Mouse (Mus musculus): ENCODE measurements at regions not wholly inside any gene's neighbourhood (a gene's known extent, or its start where the extent isn't known, plus 50 kb on each side); places are given as distances from the start of the nearest gene placed in this dataset.
A peak's percentile ranks its signal among the peaks of the same experiment; 100 is the strongest.
"Not testable (repeated sequence)": the region's sequence is repeated elsewhere in the genome, so short reads cannot be mapped to it uniquely, and the experiment has no call there.

DNA sequence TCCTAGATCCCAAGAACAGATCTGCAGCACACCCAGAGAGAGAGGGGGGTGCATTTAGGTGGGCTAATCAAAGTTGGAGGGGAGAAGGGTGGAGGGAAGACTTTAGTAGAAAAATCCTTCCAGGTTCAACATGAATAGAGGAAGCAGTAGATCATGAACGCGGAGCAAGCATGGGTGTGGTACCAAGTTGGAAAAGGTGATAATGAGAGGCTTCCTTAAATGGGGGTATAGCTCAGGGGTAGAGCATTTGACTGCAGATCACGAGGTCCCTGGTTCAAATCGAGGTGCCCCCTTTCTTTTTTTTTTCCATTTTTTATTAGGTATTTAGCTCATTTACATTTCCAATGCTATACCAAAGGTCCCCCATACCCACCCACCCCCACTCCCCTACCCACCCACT, 54.0 kb upstream of the Krba1 start:
- intact Hi-C loops (cut with DNase I) = not testable (repeated sequence)

DNA sequence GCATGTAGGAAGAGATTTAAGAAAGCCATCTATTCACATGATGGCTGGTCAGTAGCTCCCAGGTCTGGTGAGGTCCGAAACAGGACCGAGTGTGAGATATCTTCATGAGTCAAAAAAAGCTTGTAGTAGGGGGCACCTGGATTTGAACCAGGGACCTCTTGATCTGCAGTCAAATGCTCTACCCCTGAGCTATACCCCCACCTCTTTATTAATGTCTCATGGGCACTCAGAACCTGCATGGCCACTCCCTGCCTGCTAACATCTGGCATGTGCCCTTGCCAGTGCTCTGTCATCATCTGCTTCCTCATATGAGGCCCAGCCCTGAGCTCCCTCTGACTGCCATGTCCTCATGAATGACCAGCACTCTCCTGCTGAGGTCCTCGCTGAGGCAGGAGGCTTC, 58.4 kb upstream of the Krba1 start:
- intact Hi-C loops (cut with DNase I); DNase-seq: not testable (repeated sequence)

More for the DNA sequence above, 54.0 kb upstream of the Krba1 start:
- DNase-seq = not testable (repeated sequence)

DNA sequence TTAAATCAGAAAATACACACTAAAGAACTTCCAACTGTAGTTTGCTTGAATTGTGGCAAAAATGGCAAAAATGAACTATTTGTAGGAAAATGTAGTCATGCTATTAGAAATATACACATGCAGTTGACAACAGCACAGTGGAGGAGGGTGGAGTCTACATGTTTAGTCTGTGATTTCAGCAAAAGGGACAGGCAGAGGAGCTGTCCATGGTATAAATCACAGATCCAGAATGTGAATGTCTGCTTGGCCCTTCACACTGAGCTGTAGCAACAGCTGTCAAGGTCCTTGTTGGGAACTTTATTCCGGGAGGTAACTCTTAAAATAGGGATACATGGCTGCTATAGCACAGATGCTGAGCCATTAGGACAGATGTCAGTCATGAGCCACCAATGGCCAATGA, 107.4 kb upstream of the Krba1 start:
- no peak for DNase-seq
- intact Hi-C loops (cut with DNase I) = no loop called here

DNA sequence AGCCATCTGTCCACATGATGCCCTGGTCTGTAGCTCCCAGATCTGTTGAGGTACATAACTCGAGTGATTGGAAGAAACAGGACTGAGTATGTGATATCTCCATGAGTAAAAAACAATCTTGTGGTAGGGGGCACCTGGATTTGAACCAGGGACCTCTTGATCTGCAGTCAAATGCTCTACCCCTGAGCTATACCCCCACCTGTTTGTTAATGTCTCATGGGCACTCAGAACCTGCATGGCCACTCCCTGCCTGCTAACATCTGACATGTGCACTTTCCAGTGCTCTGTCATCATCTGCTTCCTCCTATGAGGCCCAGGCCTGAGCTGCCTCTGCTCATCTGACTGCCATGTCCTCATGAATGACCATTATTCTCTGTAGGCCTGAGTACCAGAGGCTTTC, 115.7 kb upstream of the Krba1 start:
- intact Hi-C loops (cut with DNase I) = not testable (repeated sequence)

DNA sequence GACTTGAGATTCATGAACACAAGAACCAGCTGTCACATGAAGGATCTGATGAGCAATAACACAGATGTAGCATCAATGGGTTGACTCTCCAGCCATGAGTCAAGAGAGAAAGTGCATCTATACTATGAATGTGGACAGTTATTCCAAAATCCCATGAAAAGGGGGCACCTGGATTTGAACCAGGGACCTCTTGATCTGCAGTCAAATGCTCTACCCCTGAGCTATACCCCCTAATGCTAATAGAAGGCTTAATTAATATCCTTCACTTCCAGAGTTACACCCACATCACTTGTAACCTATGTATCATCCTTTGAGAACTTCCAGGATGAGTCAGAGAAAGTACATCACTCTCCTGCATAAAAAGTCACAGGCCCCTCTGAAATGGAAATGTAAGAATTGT, 133.8 kb upstream of the Krba1 start:
- DNase-seq = not testable (repeated sequence)
- intact Hi-C loops (cut with DNase I) = loop anchor here (1.0 kb wide), 1 partner anchor 8 kb away; no protein-coding TSS in a partner anchor

More for the DNA sequence above, 115.7 kb upstream of the Krba1 start:
- DNase-seq = not testable (repeated sequence)

DNA sequence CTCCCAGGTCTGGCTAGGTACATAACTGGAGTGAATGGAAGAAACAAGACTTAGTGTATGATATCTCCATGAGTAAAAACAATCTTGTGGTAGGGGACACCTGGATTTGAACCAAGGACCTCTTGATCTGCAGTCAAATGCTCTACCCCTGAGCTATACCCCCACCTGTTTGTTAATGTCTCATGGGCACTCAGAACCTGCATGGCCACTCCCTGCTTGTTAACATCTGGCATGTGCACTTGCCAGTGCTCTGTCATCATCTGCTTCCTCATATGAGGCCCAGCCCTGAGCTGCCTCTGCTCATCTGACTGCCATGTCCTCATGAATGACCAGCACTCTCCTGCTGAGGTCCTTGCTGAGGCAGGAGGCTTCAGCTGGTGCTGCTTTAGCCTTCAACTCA, 142.4 kb upstream of the Krba1 start:
- intact Hi-C loops (cut with DNase I); DNase-seq: not testable (repeated sequence)

DNA sequence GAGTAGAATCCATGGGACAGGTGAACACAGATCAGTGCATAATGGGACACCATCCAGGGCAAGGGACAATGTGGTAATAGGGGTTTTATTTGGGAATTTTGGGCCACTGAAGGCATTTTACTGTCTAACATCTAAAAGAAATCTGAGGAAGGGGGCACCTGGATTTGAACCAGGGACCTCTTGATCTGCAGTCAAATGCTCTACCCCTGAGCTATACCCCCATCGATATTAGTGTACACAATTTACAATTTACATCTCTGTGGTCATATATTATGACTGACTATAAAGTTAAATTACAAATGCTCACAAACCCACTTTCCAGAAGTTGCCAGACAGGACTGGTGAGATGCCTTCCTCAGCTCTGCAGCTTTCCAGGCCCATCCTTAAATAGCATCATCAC, 143.4 kb upstream of the Krba1 start:
- DNase-seq = no peak
- intact Hi-C loops (cut with DNase I) = no loop called here

DNA sequence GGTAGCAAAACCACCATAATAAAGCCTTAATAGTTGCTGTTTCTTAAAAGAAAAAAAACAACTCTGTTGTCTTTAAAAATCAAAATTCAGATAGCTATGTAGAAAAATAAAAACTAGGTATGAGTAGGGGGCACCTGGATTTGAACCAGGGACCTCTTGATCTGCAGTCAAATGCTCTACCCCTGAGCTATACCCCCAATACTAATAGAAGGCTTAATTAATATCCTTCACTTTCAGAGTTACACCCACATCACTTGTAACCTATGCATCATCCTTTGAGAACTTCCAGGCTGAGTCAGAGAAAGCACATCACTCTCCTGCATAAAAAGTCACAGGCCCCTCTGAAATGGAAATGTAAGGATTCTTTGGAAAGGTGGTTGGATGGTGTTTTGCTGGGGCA, 151.2 kb upstream of the Krba1 start:
- intact Hi-C loops (cut with DNase I); DNase-seq: not testable (repeated sequence)

DNA sequence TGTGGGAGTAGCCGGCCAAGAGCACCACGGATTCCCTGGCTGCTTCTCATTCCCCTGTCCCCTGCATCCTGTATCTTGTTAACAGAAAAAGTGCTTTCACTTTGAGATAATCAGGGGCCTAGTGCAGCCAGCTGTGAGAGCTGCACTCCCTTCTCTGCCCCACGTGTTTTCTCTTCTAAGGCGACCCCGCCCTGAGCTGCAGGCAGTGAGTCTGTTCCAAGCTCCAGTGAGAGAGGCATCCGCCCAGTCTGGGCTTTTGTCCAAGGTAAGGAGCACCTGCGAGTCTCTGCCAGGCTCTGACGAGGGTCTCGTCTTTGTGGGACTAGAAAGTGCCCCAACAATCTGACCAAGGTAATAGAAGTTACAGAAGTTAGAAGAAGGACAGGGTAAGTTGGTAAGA, 141.0 kb upstream of the Zfp746 start:
- intact Hi-C loops (cut with DNase I) = loop anchor here (2.0 kb wide), 1 partner anchor 15 kb away; no protein-coding TSS in a partner anchor
- DNase-seq = peak; percentile 32 to 56

DNA sequence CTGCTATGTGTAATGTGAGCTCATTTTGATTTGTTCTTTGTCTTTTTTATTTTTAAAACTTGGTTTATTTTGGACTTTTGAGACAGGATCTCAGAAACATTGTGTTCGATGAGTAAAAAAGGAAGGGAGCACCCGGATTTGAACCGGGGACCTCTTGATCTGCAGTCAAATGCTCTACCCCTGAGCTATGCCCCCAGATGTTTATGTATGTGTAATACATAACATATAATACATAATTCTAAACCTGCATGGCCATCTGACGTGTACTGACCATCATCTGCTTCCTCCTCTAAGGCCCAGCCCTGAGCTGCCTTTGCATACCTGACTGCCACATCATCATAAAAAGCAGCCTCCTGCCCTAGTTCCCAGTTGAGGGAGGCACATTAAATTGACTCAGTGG, 137.8 kb upstream of the Zfp746 start:
- no peak for DNase-seq
- intact Hi-C loops (cut with DNase I) = no loop called here

DNA sequence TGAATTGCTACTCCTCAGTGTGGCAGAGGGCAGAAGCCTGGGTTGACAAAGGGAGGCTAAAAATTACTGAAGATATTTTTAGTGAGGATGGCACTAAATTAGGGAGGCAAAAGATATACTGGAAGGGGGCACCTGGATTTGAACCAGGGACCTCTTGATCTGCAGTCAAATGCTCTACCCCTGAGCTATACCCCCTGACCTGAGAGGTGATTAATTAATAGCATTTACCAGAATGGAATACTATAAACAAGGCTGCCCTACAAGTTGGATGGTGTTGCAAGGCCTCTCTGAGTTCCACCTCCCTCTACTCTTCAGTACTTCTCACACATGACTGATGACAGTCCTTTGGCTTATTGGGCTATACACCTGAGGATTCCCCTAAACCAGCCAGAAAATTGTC, 136.6 kb upstream of the Zfp746 start:
- DNase-seq = no peak
- intact Hi-C loops (cut with DNase I) = no loop called here

DNA sequence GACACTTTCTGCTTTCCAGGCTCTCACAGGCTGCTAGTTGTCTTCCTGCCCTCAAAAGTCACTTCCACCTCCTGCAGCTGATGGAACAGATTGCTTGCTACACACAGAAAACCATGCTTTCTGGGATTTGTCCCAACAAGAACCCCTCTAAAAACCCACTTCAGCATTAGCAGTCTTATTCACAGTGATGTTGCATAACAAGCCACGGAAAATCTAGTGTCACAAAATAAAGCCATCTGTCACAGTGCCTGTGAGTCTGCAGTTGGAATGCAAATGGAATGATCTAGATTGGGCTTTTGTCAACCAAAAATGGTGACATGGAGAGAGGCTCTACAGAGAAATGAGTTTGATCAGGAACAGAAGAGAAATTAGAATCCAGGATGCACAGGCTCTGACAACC, 135.4 kb upstream of the Zfp746 start:
- intact Hi-C loops (cut with DNase I); DNase-seq: not testable (repeated sequence)

DNA sequence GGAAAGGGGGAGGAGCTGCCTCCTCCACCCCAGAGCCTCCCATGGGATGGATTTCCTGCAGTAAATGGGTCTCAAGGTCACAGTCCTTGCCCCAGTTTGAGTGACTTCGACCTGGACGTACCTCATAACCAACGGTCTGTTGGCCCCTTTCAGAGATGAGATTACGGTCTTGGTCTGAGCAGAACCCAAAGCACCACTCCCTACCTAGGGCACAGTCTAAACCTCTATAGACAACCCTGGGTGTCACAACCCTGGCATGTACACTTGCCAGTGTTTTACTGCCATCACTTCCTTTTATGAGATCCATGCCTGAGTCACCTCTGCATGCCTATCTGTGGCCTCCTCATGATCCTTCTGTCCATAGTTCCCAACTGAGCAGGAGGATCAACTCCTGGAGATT, 128.8 kb upstream of the Zfp746 start:
- intact Hi-C loops (cut with DNase I) = no loop called here

DNA sequence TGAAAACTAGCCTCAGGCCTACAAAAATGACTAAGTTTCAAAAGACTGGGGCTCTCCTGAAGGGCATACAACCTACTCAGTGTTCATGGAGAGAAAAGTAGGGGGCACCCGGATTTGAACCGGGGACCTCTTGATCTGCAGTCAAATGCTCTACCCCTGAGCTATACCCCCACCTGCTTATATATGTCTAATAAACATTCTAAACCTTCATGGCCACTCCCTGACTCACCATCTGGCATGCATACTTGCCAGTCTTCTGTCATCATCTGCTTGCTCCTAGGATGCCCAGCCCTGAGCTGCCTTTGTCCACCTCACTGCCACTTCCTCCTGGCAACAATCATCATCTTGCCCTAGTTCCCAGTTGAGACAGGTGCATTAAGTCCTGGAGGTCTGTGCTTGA, 123.3 kb upstream of the Zfp746 start:
- intact Hi-C loops (cut with DNase I) = no loop called here
- no peak for DNase-seq

More for the DNA sequence above, 128.8 kb upstream of the Zfp746 start:
- DNase-seq = no peak

DNA sequence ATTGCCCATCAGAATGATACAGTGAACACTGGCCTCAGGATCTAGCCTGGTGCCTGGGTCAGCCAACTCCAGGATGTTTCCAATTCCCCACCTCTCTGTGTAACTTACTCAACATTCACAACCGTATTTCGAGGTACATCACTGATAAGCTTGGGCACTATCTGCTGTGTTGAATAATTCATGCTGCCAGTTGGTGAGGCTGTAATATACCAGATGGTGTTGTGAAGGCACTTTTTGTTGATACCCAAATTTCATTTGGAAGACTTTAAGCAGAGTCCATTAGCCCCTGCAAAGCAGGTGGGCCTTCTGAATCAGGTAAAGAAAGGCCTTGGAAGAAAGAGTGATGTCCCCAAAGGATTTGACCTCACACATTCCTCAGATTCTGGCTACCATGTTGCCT, 122.7 kb upstream of the Zfp746 start:
- intact Hi-C loops (cut with DNase I) = no loop called here
- no peak for DNase-seq

DNA sequence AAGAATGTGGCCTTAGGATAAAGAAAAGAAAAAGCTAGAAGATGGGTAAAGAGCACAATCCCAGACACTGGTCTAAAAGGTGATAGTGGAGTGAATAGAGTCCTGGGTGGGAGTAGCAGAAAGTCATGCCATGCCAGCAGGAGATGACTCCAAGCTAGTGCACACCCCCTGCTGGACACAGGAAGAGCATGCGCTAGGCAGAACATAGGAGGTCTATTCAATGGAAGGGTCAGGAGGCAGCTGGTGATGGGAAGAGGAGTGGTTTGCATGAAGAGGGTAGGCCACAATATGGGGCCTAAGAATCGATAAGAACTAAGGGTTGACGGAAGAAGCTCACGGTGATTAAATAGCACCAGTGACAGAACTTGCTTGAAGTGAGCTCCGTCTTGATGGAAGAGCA, 119.3 kb upstream of the Zfp746 start:
- intact Hi-C loops (cut with DNase I) = no loop called here
- no peak for DNase-seq

DNA sequence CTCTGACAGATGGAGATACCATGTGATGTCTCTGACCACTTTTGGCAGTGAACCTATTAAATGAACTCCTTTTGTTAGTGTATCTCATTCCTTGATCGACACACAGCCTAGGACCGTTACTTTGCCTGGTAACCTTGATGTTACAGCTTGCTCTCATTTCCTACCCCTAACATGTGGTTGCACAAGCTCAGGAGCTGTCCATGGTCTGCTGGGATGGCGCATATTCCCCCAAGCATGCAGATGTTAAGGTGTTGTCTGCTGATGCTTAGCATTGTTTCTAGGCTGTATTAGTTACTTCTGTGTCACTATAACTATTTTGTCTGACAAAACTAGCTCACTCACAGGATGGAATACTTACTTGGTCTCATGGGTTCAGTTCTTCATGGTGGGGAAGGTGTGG, 113.6 kb upstream of the Zfp746 start:
- peak in 1 of 2 experiments; percentile 13 for DNase-seq
- intact Hi-C loops (cut with DNase I) = no loop called here

DNA sequence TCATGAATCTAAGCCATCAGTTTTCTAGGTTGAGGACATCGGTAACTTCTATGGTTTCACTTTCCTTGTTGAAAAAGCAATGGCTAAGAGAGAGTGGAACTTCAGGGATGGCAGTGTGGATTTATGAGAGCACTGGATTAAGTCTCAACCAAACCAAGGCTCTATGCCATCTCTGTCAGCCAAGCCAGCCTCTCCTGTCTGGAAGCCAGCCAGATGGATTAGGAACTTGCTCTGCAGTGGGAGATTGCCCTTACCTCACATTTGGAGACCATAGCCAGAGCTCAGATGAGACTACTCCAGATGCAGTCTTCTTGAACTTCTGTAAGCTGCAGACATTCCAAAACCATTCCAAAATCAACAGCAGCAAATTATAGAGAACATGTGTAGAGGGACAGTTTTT, 112.4 kb upstream of the Zfp746 start:
- no peak for DNase-seq
- intact Hi-C loops (cut with DNase I) = no loop called here

DNA sequence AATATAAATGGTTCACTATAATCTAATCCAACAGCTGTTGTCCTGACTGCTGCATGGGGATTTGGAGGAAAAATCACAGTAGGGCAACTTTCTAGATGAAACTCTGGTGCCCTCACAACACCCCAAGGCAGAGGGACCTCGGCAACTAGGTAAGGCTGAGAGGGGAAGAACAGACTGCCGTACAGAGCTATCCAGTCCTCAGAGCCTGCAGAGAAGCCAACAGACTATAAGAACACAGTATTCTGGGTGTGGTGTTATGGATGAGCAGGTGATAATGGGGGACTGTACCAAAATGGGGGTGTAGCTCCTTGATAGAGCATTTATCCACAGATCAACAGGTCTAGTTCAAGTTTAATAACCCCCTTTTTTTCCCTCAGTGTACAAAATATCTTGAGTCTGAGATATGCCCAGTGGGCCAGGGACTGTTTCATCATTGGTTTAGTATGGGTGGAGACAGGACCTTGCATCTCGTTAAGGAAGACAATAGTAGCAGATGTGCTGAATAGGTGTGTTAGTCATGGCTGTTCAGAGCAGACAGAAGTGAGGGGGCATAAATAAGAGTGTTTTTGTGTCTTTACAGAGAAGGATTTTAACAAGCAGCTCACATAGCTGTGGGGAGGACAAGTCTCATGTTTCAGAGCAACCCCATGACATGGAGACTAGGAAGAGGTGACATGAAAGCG, 111.4 kb upstream of the Zfp746 start:
- DNase-seq = no peak
- intact Hi-C loops (cut with DNase I) = no loop called here

DNA sequence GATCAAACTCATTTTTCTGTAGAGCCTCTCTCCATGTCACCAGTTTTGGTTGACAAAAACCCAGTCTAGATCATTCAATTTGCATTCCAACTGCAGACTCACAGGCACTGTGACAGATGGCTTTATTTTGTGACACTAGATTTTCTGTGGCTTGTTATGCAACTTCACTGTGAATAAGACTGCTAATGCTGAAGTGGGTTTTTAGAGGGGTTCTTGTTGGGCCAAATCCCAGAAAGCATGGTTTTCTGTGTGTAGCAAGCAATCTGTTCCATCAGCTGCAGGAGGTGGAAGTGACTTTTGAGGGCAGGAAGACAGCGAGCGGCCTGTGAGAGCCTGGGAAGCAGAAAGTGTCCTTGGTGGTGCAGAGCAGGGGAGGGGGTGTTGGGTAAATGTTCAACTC, 102.0 kb upstream of the Zfp746 start:
- intact Hi-C loops (cut with DNase I); DNase-seq: not testable (repeated sequence)

DNA sequence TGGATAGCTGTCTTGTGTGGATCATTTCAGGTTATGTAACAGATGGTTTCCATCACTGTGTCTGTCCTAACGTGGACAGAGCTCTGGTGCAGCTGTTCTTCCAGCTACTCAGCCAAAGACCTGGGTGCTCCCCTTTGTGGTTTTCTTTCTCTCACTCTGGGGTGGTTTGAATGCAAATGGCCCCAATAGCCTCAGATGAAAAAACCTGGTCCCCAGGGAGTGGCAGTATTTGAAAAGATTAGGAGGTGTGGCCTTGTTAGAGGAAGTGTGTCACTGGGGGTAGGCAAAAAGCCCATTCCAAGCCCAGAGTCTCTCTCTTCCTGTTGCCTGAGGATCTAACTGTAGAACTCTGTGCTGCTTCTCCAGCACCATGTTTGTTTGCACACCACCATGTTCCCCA, 98.9 kb upstream of the Zfp746 start:
- DNase-seq = no peak
- intact Hi-C loops (cut with DNase I) = no loop called here

DNA sequence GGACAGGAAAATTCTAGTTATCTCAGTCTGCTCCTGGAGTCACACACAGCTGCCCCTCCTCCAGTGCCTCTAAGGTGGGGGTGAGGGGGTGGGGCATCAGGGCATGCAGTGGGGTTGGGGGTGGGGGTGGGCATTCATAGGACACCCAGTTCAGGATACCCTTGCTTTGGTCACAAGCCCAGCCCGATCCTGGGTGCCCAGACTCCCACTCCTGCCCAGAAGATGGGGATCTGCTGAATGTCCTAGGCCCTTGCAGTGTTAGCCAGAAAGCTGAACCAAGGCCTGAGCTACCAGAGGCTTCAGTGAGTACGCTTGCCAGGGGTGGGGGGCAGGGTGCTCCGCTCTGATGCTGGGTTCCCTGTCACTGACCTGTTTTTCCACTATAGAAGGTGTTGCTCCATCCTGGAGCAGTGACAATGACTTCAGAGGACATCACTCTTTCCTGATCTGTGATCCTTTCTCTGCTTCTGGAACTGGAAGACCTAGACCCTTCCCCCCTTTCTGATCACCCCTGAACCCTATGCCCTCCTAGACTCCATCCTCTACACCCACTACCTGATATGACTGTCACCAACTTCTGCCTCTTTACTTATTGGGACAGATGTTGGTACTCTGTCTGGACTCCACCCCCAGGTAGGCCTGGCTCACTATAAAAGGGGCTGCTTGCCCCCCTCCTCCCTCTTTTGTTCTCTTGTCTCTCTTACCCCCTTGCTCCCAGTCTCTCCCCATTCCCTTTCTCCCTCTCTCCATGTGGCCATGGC, 92.1 kb upstream of the Zfp746 start:
- intact Hi-C loops (cut with DNase I) = loop anchor here (2.0 to 10.0 kb wide), 4 partner anchors 219 to 594 kb away; partner anchors contain the start of genes Atp6v0e2, Gimap3 and Krba1
- DNase-seq = no peak

All from heart, postnatal 14 days (tissue).